Mouse (Mus musculus): ENCODE data around the gene Zfp408. TPM values are rescaled to one million over a fixed set of nuclear protein-coding genes. Genes with fewer than 3 reads are reported as not detected.
"Not testable (repeated sequence)": the region's sequence is repeated elsewhere in the genome, so short reads cannot be mapped to it uniquely, and the experiment has no call there.

Zfp408 gene
- total RNA-seq, 2 experiments from 2014 or later, result 2.4 to 3.0 TPM

- no peak for DNase-seq (ENCODE audit: low spot score)
These were observed 2.1 kb upstream of the Zfp408 start for GRCm38 (mm10) chr2:91651458-91652258.

- DNase-seq (ENCODE audit: low spot score), result no peak
These were observed 887 bp upstream of the Zfp408 start for GRCm38 (mm10) chr2:91650360-91650995.

GRCm38 (mm10) chr2:91649152-91649551 is 439 bp downstream of the Zfp408 start:
- DNase-seq (ENCODE audit: low spot score), result no peak

- peak; percentile 42 for DNase-seq (ENCODE audit: low spot score)
These were observed 2.9 kb downstream of the Zfp408 start for GRCm38 (mm10) chr2:91646733-91647132.

GRCm38 (mm10) chr2:91645811-91646210 is 3.8 kb downstream of the Zfp408 start:
- DNase-seq (ENCODE audit: low spot score), result no peak

- DNase-seq (ENCODE audit: low spot score), result no peak
These were observed 4.2 kb downstream of the Zfp408 start for GRCm38 (mm10) chr2:91645354-91645753.

- DNase-seq (ENCODE audit: low spot score), result no peak
These were observed 5.6 kb downstream of the Zfp408 start for GRCm38 (mm10) chr2:91644021-91644420.

GRCm38 (mm10) chr2:91642825-91643415 is 6.7 kb downstream of the Zfp408 start:
- DNase-seq (ENCODE audit: low spot score), result no peak

- no peak for DNase-seq (ENCODE audit: low spot score)
These were observed 10.7 kb downstream of the Zfp408 start for GRCm38 (mm10) chr2:91638931-91639330.

GRCm38 (mm10) chr2:91636727-91637338 is 12.8 kb downstream of the Zfp408 start:
- no peak for DNase-seq (ENCODE audit: low spot score)

GRCm38 (mm10) chr2:91636229-91636628 is 13.4 kb downstream of the Zfp408 start, which contains the start of gene F2:
Gene F2, minus strand, starts transcription at chr2:91636414.
- no peak for DNase-seq (ENCODE audit: low spot score)

- DNase-seq (ENCODE audit: low spot score), result no peak
These were observed 14.1 kb downstream of the Zfp408 start for GRCm38 (mm10) chr2:91635486-91635885.

GRCm38 (mm10) chr2:91634841-91635240 is 14.8 kb downstream of the Zfp408 start:
- no peak for DNase-seq (ENCODE audit: low spot score)

GRCm38 (mm10) chr2:91633334-91633977 is 16.1 kb downstream of the Zfp408 start:
- DNase-seq (ENCODE audit: low spot score), result no peak

GRCm38 (mm10) chr2:91632316-91632715 is 17.3 kb downstream of the Zfp408 start:
- no peak for DNase-seq (ENCODE audit: low spot score)

GRCm38 (mm10) chr2:91631826-91632225 is 17.8 kb downstream of the Zfp408 start:
- no peak for DNase-seq (ENCODE audit: low spot score)

- no peak for DNase-seq (ENCODE audit: low spot score)
These were observed 19.2 kb downstream of the Zfp408 start for GRCm38 (mm10) chr2:91630384-91630783.

- no peak for DNase-seq (ENCODE audit: low spot score)
These were observed 19.9 kb downstream of the Zfp408 start for GRCm38 (mm10) chr2:91629682-91630081.

- no peak for DNase-seq (ENCODE audit: low spot score)
These were observed 21.4 kb downstream of the Zfp408 start for GRCm38 (mm10) chr2:91628171-91628570.

GRCm38 (mm10) chr2:91627486-91627885 is 22.1 kb downstream of the Zfp408 start:
- DNase-seq (ENCODE audit: low spot score), result no peak

GRCm38 (mm10) chr2:91623366-91623765 is 26.2 kb downstream of the Zfp408 start:
- DNase-seq (ENCODE audit: low spot score), result not testable (repeated sequence)
